Mouse (Mus musculus): ENCODE measurements around the gene Ntng2.

The Ntng2 gene

GRCm38 (mm10) chr2:29191216-29192215 is 61.3 kb downstream of the Ntng2 start:
- no peak for DNase-seq (ENCODE audit: low spot score in 2 of 2)

- no peak for DNase-seq (ENCODE audit: low spot score in 2 of 2)
These were observed 62.4 kb downstream of the Ntng2 start for GRCm38 (mm10) chr2:29190392-29190791.

GRCm38 (mm10) chr2:29186209-29186608 is 66.6 kb downstream of the Ntng2 start:
- no peak for DNase-seq (ENCODE audit: low spot score in 2 of 2)

GRCm38 (mm10) chr2:29183266-29183924 is 69.4 kb downstream of the Ntng2 start:
- no peak for DNase-seq (ENCODE audit: low spot score in 2 of 2)

- DNase-seq (ENCODE audit: low spot score in 2 of 2), result no peak
These were observed 71.7 kb downstream of the Ntng2 start for GRCm38 (mm10) chr2:29181111-29181510.

GRCm38 (mm10) chr2:29179810-29180209 is 73.0 kb downstream of the Ntng2 start:
- no peak for DNase-seq (ENCODE audit: low spot score in 2 of 2)

- no peak for DNase-seq (ENCODE audit: low spot score in 2 of 2)
These were observed 77.9 kb downstream of the Ntng2 start for GRCm38 (mm10) chr2:29174887-29175286.

- DNase-seq (ENCODE audit: low spot score in 2 of 2), result no peak
These were observed 84.7 kb downstream of the Ntng2 start for GRCm38 (mm10) chr2:29168067-29168466.

GRCm38 (mm10) chr2:29151941-29152340 is 100.9 kb downstream of the Ntng2 start:
- no peak for DNase-seq (ENCODE audit: low spot score in 2 of 2)
